Mouse (Mus musculus): ENCODE measurements around the gene Rnf212b. TPM values are rescaled to one million over a fixed set of nuclear protein-coding genes. Genes with fewer than 3 reads are reported as not detected.

Rnf212b gene
- total and polyA plus RNA-seq, 2 experiments from 2014 or later = not detected

GRCm38 (mm10) chr14:54792166-54792565, 21.8 kb upstream of the Rnf212b start:
- no peaks in the 10 kb centered on the region for H3K4me1 ChIP-seq (ENCODE audit: insufficient read depth, low read length)
- no peak overlapping the region for H3K4me3 ChIP-seq (ENCODE audit: low read depth, low read length)
- DNase-seq (ENCODE audit: low spot score) (no peak), ATAC-seq (ENCODE audit: low FRiP score) (no peak)
- no peak overlapping the region for H3K4me2 ChIP-seq (ENCODE audit: low read depth, low read length, poor library complexity, severe bottlenecking)
- no peak overlapping the region for H3K27ac ChIP-seq (ENCODE audit: low read depth, low read length)
- no peaks in the 10 kb centered on the region for H3K27me3 ChIP-seq (ENCODE audit: insufficient read depth, low read length)
- H3K36me3 ChIP-seq (ENCODE audit: insufficient read depth, low read length) = no peaks in the 10 kb centered on the region
- no peak for TF ChIP-seq CTCF (IDR thresholded peaks at IDR 0.05)
- no peak overlapping the region for H3K9ac ChIP-seq (replicated peaks; ENCODE audit: low read length, poor library complexity, severe bottlenecking)
- no peaks in the 10 kb centered on the region for H3K9me3 ChIP-seq (ENCODE audit: low read length)
- 77% methylated on average over 6 of the region's 6 CpGs for WGBS

- ATAC-seq (ENCODE audit: low FRiP score) = no peak
- Histone ChIP-seq H3K4me1 (ENCODE audit: insufficient read depth, low read length) (no peaks in the 10 kb centered on the region), H3K27ac (ENCODE audit: low read depth, low read length) (no peak overlapping the region), H3K9ac (replicated peaks; ENCODE audit: low read length, poor library complexity, severe bottlenecking) (no peak overlapping the region), H3K9me3 (ENCODE audit: low read length) (no peaks in the 10 kb centered on the region), H3K36me3 (ENCODE audit: insufficient read depth, low read length) (no peaks in the 10 kb centered on the region), H3K4me2 (ENCODE audit: low read depth, low read length, poor library complexity, severe bottlenecking) (no peak overlapping the region), H3K27me3 (ENCODE audit: insufficient read depth, low read length) (no peaks in the 10 kb centered on the region), H3K4me3 (ENCODE audit: low read depth, low read length) (no peak overlapping the region)
- no peak for TF ChIP-seq CTCF (IDR thresholded peaks at IDR 0.05)
- 76% methylated on average over 1 of the region's 1 CpGs for WGBS
- no peak for DNase-seq (ENCODE audit: low spot score)
These were observed 20.6 kb upstream of the Rnf212b start for GRCm38 (mm10) chr14:54793351-54793750.

- Histone ChIP-seq H3K9me3 (ENCODE audit: low read length) (no peaks in the 10 kb centered on the region), H3K27ac (ENCODE audit: low read depth, low read length) (no peak overlapping the region), H3K36me3 (ENCODE audit: insufficient read depth, low read length) (no peaks in the 10 kb centered on the region), H3K9ac (replicated peaks; ENCODE audit: low read length, poor library complexity, severe bottlenecking) (no peak overlapping the region), H3K4me2 (ENCODE audit: low read depth, low read length, poor library complexity, severe bottlenecking) (no peak overlapping the region), H3K27me3 (ENCODE audit: insufficient read depth, low read length) (no peaks in the 10 kb centered on the region), H3K4me3 (ENCODE audit: low read depth, low read length) (no peak overlapping the region), H3K4me1 (ENCODE audit: insufficient read depth, low read length) (no peaks in the 10 kb centered on the region)
- no peak for TF ChIP-seq CTCF (IDR thresholded peaks at IDR 0.05)
- 79% methylated on average over 8 of the region's 8 CpGs for WGBS
- no peak for ATAC-seq (ENCODE audit: low FRiP score)
- DNase-seq (ENCODE audit: low spot score) = no peak
These were observed 19.8 kb upstream of the Rnf212b start for GRCm38 (mm10) chr14:54793894-54794830.

- no peaks in the 10 kb centered on the region for H3K4me1 ChIP-seq (ENCODE audit: insufficient read depth, low read length)
- no peak overlapping the region for H3K4me3 ChIP-seq (ENCODE audit: low read depth, low read length)
- DNase-seq (ENCODE audit: low spot score) = no peak
- no peaks in the 10 kb centered on the region for H3K36me3 ChIP-seq (ENCODE audit: insufficient read depth, low read length)
- no peak for TF ChIP-seq CTCF (IDR thresholded peaks at IDR 0.05)
- H3K27me3 ChIP-seq (ENCODE audit: insufficient read depth, low read length) = no peaks in the 10 kb centered on the region
- H3K9ac ChIP-seq (replicated peaks; ENCODE audit: low read length, poor library complexity, severe bottlenecking) = no peak overlapping the region
- no peak for ATAC-seq (ENCODE audit: low FRiP score)
- H3K27ac ChIP-seq (ENCODE audit: low read depth, low read length) = no peak overlapping the region
- no peaks in the 10 kb centered on the region for H3K9me3 ChIP-seq (ENCODE audit: low read length)
- no peak overlapping the region for H3K4me2 ChIP-seq (ENCODE audit: low read depth, low read length, poor library complexity, severe bottlenecking)
- WGBS = 84% methylated on average over 1 of the region's 1 CpGs
These were observed 18.0 kb upstream of the Rnf212b start for GRCm38 (mm10) chr14:54795901-54796300.

GRCm38 (mm10) chr14:54796760-54797159, 17.2 kb upstream of the Rnf212b start:
- no peak overlapping the region for H3K4me3 ChIP-seq (ENCODE audit: low read depth, low read length)
- no peak overlapping the region for H3K9ac ChIP-seq (replicated peaks; ENCODE audit: low read length, poor library complexity, severe bottlenecking)
- DNase-seq (ENCODE audit: low spot score) (no peak), ATAC-seq (ENCODE audit: low FRiP score) (no peak)
- H3K4me2 ChIP-seq (ENCODE audit: low read depth, low read length, poor library complexity, severe bottlenecking) = no peak overlapping the region
- no peaks in the 10 kb centered on the region for H3K27me3 ChIP-seq (ENCODE audit: insufficient read depth, low read length)
- no peak overlapping the region for H3K27ac ChIP-seq (ENCODE audit: low read depth, low read length)
- no peaks in the 10 kb centered on the region for H3K36me3 ChIP-seq (ENCODE audit: insufficient read depth, low read length)
- H3K4me1 ChIP-seq (ENCODE audit: insufficient read depth, low read length) = no peaks in the 10 kb centered on the region
- WGBS = 92% methylated on average over 15 of the region's 15 CpGs
- H3K9me3 ChIP-seq (ENCODE audit: low read length) = no peaks in the 10 kb centered on the region
- TF ChIP-seq CTCF (IDR thresholded peaks at IDR 0.05) = no peak

- no peaks in the 10 kb centered on the region for H3K27me3 ChIP-seq (ENCODE audit: insufficient read depth, low read length)
- no peaks in the 10 kb centered on the region for H3K36me3 ChIP-seq (ENCODE audit: insufficient read depth, low read length)
- ATAC-seq (ENCODE audit: low FRiP score) (no peak), DNase-seq (ENCODE audit: low spot score) (no peak)
- no peaks in the 10 kb centered on the region for H3K4me1 ChIP-seq (ENCODE audit: insufficient read depth, low read length)
- no peak overlapping the region for H3K9ac ChIP-seq (replicated peaks; ENCODE audit: low read length, poor library complexity, severe bottlenecking)
- no peaks in the 10 kb centered on the region for H3K9me3 ChIP-seq (ENCODE audit: low read length)
- TF ChIP-seq CTCF (IDR thresholded peaks at IDR 0.05) = peak; percentile 30
- no peak overlapping the region for H3K4me2 ChIP-seq (ENCODE audit: low read depth, low read length, poor library complexity, severe bottlenecking)
- 55% methylated on average over 10 of the region's 10 CpGs for WGBS
- H3K27ac ChIP-seq (ENCODE audit: low read depth, low read length) = no peak overlapping the region
- H3K4me3 ChIP-seq (ENCODE audit: low read depth, low read length) = no peak overlapping the region
These were observed 14.3 kb upstream of the Rnf212b start for GRCm38 (mm10) chr14:54799686-54800085.

All from midbrain, postnatal 0 days (tissue).